Mouse (Mus musculus) regulatory T cell (primary cell): Measurements from ENCODE around the gene Tspan18.

Source experiments
- in situ Hi-C: fragments of 300-600 bp; cut with MboI, MseI; formaldehyde crosslinking; loops from one replicate; pipeline ENCODE4 v1.15.1; 2025; ENCODE audit warnings: high pct_unique_total_duplicates

Tspan18 gene

GRCm38 (mm10) chr2:93291186-93291926 is 42.9 kb downstream of the Tspan18 start:
- in situ Hi-C loops = no loop called here

GRCm38 (mm10) chr2:93290345-93291118 is 43.8 kb downstream of the Tspan18 start:
- in situ Hi-C loops = no loop called here

GRCm38 (mm10) chr2:93289161-93289560 is 45.1 kb downstream of the Tspan18 start:
- in situ Hi-C loops = no loop called here

- in situ Hi-C loops = no loop called here
Measured at GRCm38 (mm10) chr2:93287348-93287747, 47.0 kb downstream of the Tspan18 start.

GRCm38 (mm10) chr2:93286742-93287141 is 47.6 kb downstream of the Tspan18 start:
- in situ Hi-C loops = no loop called here

- in situ Hi-C loops = no loop called here
Measured at GRCm38 (mm10) chr2:93286321-93286720, 48.0 kb downstream of the Tspan18 start.

- in situ Hi-C loops = no loop called here
Measured at GRCm38 (mm10) chr2:93285842-93286241, 48.5 kb downstream of the Tspan18 start.

- in situ Hi-C loops = no loop called here
Measured at GRCm38 (mm10) chr2:93284625-93285024, 49.7 kb downstream of the Tspan18 start.

- in situ Hi-C loops = no loop called here
Measured at GRCm38 (mm10) chr2:93283481-93284293, 50.6 kb downstream of the Tspan18 start.

- in situ Hi-C loops = no loop called here
Measured at GRCm38 (mm10) chr2:93282636-93283035, 51.7 kb downstream of the Tspan18 start.

GRCm38 (mm10) chr2:93281466-93281865 is 52.8 kb downstream of the Tspan18 start:
- in situ Hi-C loops = no loop called here

GRCm38 (mm10) chr2:93280117-93280620 is 54.1 kb downstream of the Tspan18 start:
- in situ Hi-C loops = no loop called here

- in situ Hi-C loops = no loop called here
Measured at GRCm38 (mm10) chr2:93278181-93278975, 55.9 kb downstream of the Tspan18 start.

- in situ Hi-C loops = no loop called here
Measured at GRCm38 (mm10) chr2:93277486-93277885, 56.8 kb downstream of the Tspan18 start.

- in situ Hi-C loops = no loop called here
Measured at GRCm38 (mm10) chr2:93276026-93276425, 58.3 kb downstream of the Tspan18 start.

GRCm38 (mm10) chr2:93273916-93274315 is 60.4 kb downstream of the Tspan18 start:
- in situ Hi-C loops = no loop called here

GRCm38 (mm10) chr2:93270083-93270482 is 64.2 kb downstream of the Tspan18 start:
- in situ Hi-C loops = no loop called here

GRCm38 (mm10) chr2:93269611-93270010 is 64.7 kb downstream of the Tspan18 start:
- in situ Hi-C loops = no loop called here

GRCm38 (mm10) chr2:93268711-93269270 is 65.5 kb downstream of the Tspan18 start:
- in situ Hi-C loops = no loop called here

- in situ Hi-C loops = no loop called here
Measured at GRCm38 (mm10) chr2:93267791-93268190, 66.5 kb downstream of the Tspan18 start.
